In the genomic region with DNA sequence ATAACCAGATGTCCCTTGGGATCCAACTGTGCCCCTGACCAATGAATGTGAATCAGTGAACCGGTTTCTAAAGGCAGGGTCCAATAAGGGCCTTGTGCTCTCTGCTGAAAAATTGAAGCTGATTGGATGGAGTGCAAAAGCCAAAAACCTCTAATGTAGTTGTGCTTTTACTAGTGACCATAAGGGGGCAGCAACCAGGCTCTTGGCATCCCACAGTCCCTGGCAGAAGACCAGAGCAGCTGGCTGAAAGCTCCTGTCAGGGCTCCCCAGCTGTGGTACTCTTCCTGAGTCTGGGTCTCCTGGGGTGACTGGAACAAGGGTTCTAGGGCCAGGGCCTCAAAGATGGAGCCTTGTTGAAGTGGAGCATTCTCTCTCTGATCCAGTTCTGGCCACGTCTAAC, we compare ENCODE assay signal across 8 mouse cellular contexts. TPM values are rescaled to one million over a fixed set of nuclear protein-coding genes. Genes with fewer than 3 reads are reported as not detected.
DNase-seq lines count a peak whose midpoint lies in the region; ATAC-seq and TF ChIP-seq lines count a peak whose summit lies in the region.

No protein-coding gene starts in this region.

- no peaks in the 10 kb centered on the region for H3K27me3 ChIP-seq in embryonic facial prominence, embryonic 14.5 days (replicated peaks; ENCODE audit: control insufficient read depth, insufficient read depth, low read length)
- H3K27me3 ChIP-seq in limb, embryonic 14.5 days (ENCODE audit: control insufficient read depth, insufficient read depth, low read length): no peaks in the 10 kb centered on the region
- H3K27me3 ChIP-seq in midbrain, postnatal 0 days (ENCODE audit: insufficient read depth, low read length): no peaks in the 10 kb centered on the region
- no peaks in the 10 kb centered on the region for H3K27me3 ChIP-seq in splenic B cell, adult 2 months (ENCODE audit: control insufficient read depth, insufficient read depth, low read length, poor library complexity, severe bottlenecking)

- ATAC-seq in embryonic facial prominence, embryonic 14.5 days (ENCODE audit: low read depth): peak; percentile 42
- peak; percentile 34; the same call in 1 of the 2 replicates for ATAC-seq in limb, embryonic 14.5 days (ENCODE audit: low FRiP score, low read depth)
- 0 out of 2 replicates have a peak, but pooled peaks have one; percentile 21 for ATAC-seq in midbrain, postnatal 0 days (ENCODE audit: low FRiP score)

- peak; percentile 87 for DNase-seq in 416B (ENCODE audit: low read depth)
- DNase-seq in adrenal gland, adult 2 months: peak; percentile 87
- DNase-seq in embryonic facial prominence, embryonic 14.5 days (ENCODE audit: low spot score): peak; percentile 93
- peak; percentile 84 to 88 for DNase-seq in heart, adult 9 months (ENCODE audit: low spot score in 2 of 2)
- DNase-seq in kidney, adult 9 months: peak; percentile 90
- peak; percentile 95 for DNase-seq in limb, embryonic 14.5 days (ENCODE audit: low spot score)
- peak; percentile 89 for DNase-seq in midbrain, postnatal 0 days (ENCODE audit: low spot score)
- DNase-seq in splenic B cell, adult 2 months (ENCODE audit: low read depth, low spot score): peak; percentile 81

- peak; percentile 81 for TF ChIP-seq CTCF in midbrain, postnatal 0 days (IDR thresholded peaks at IDR 0.05)

- no peaks in the 10 kb centered on the region for H3K9me3 ChIP-seq in embryonic facial prominence, embryonic 14.5 days (ENCODE audit: control insufficient read depth, low read length)
- H3K9me3 ChIP-seq in limb, embryonic 14.5 days (ENCODE audit: control insufficient read depth, low read length): no peaks in the 10 kb centered on the region
- H3K9me3 ChIP-seq in midbrain, postnatal 0 days (ENCODE audit: low read length): no peaks in the 10 kb centered on the region

- H3K36me3 ChIP-seq in embryonic facial prominence, embryonic 14.5 days (ENCODE audit: control insufficient read depth, insufficient read depth, low read length): peaks cover 10% of the 10 kb centered on the region
- peaks cover 8% of the 10 kb centered on the region; the same call in 1 of the 2 replicates for H3K36me3 ChIP-seq in limb, embryonic 14.5 days (ENCODE audit: control insufficient read depth, insufficient read depth, low read length)
- peaks cover 10% of the 10 kb centered on the region; the same call in 1 of the 2 replicates for H3K36me3 ChIP-seq in midbrain, postnatal 0 days (ENCODE audit: insufficient read depth, low read length)
- no peaks in the 10 kb centered on the region for H3K36me3 ChIP-seq in splenic B cell, adult 2 months (ENCODE audit: control insufficient read depth, insufficient read depth, low read length, poor library complexity, severe bottlenecking)

- TF ChIP-seq POLR2A in limb, embryonic 14.5 days (IDR thresholded peaks at IDR 0.05; ENCODE audit: borderline replicate concordance, extremely low read depth, insufficient read depth, insufficient read length): no peak

- H3K4me1 ChIP-seq in embryonic facial prominence, embryonic 14.5 days (ENCODE audit: control insufficient read depth, insufficient read depth, low read length): peaks cover 27% of the 10 kb centered on the region
- peaks cover 15% of the 10 kb centered on the region for H3K4me1 ChIP-seq in limb, embryonic 14.5 days (ENCODE audit: control insufficient read depth, insufficient read depth, low read length)
- H3K4me1 ChIP-seq in midbrain, postnatal 0 days (ENCODE audit: insufficient read depth, low read length): peaks cover 4% of the 10 kb centered on the region; the same call in 1 of the 2 replicates

- 33% methylated on average over 2 of the region's 2 CpGs for WGBS in embryonic facial prominence, embryonic 14.5 days
- 50% methylated on average over 2 of the region's 2 CpGs for WGBS in limb, embryonic 14.5 days
- 36% methylated on average over 2 of the region's 2 CpGs for WGBS in midbrain, postnatal 0 days

- H3K4me3 ChIP-seq in embryonic facial prominence, embryonic 14.5 days (ENCODE audit: low read depth, low read length): no peak overlapping the region
- H3K4me3 ChIP-seq in limb, embryonic 14.5 days (replicated peaks; ENCODE audit: low read length): no peak overlapping the region
- H3K4me3 ChIP-seq in midbrain, postnatal 0 days (ENCODE audit: low read depth, low read length): no peak overlapping the region

- H3K27ac ChIP-seq in embryonic facial prominence, embryonic 14.5 days (replicated peaks; ENCODE audit: low read depth, low read length): peak overlapping the region; percentile 46
- H3K27ac ChIP-seq in limb, embryonic 14.5 days (replicated peaks; ENCODE audit: low read depth, low read length): peak overlapping the region; percentile 46; the same call in 1 of the 2 replicates
- peak overlapping the region; percentile 43; the same call in 1 of the 2 replicates for H3K27ac ChIP-seq in midbrain, postnatal 0 days (ENCODE audit: low read depth, low read length)

- no peak overlapping the region for H3K4me2 ChIP-seq in embryonic facial prominence, embryonic 14.5 days (ENCODE audit: low read depth, low read length)
- H3K4me2 ChIP-seq in limb, embryonic 14.5 days (replicated peaks; ENCODE audit: low read depth, low read length, severe bottlenecking): 0 out of 2 replicates have a peak overlapping the region, but pooled peaks have one; percentile 2
- H3K4me2 ChIP-seq in midbrain, postnatal 0 days (ENCODE audit: low read depth, low read length, poor library complexity, severe bottlenecking): no peak overlapping the region

- no peak overlapping the region for H3K9ac ChIP-seq in embryonic facial prominence, embryonic 14.5 days (ENCODE audit: low read depth, low read length)
- no peak overlapping the region for H3K9ac ChIP-seq in limb, embryonic 14.5 days (ENCODE audit: low read depth, low read length, severe bottlenecking)
- no peak overlapping the region for H3K9ac ChIP-seq in midbrain, postnatal 0 days (replicated peaks; ENCODE audit: low read length, poor library complexity, severe bottlenecking)

RNA-seq across cellular contexts. Expression of a gene that starts 2.8 kb away (rescaled TPM):
- total RNA-seq in adrenal gland, adult 2 months (2021): 100 to 1,000 TPM; 155 to 164 TPM
- 276 and 293 TPM in 2 replicates for polyA plus RNA-seq in adrenal gland, adult 2 months (2012; rRNA removed)
- polyA plus RNA-seq in embryonic facial prominence, embryonic 14.5 days (2014; fragmentation: Nextera tagmentation; extraction: Ambion mirVana): 126 and 129 TPM in 2 replicates
- 112 and 114 TPM in 2 replicates for polyA plus RNA-seq in limb, embryonic 14.5 days (2012; rRNA removed)
- 126 and 129 TPM in 2 replicates for polyA plus RNA-seq in limb, embryonic 14.5 days (2014; fragmentation: Nextera tagmentation; extraction: Ambion mirVana)
- total RNA-seq in midbrain, postnatal 0 days (2014; rRNA removed): 90.9 and 102 TPM in 2 replicates
- polyA plus RNA-seq in midbrain, postnatal 0 days (2015; fragmentation: Nextera tagmentation; extraction: Ambion mirVana): 155 and 158 TPM in 2 replicates

RNA-seq across cellular contexts. Expression of a gene that starts 5.6 kb away (rescaled TPM):
- total RNA-seq in adrenal gland, adult 2 months (2021): 10 to 100 TPM; 36.9 to 55.5 TPM
- polyA plus RNA-seq in adrenal gland, adult 2 months (2012; rRNA removed): 164 and 185 TPM in 2 replicates
- polyA plus RNA-seq in embryonic facial prominence, embryonic 14.5 days (2014; fragmentation: Nextera tagmentation; extraction: Ambion mirVana): 138 and 142 TPM in 2 replicates
- polyA plus RNA-seq in limb, embryonic 14.5 days (2012; rRNA removed): 218 and 302 TPM in 2 replicates
- 109 and 120 TPM in 2 replicates for polyA plus RNA-seq in limb, embryonic 14.5 days (2014; fragmentation: Nextera tagmentation; extraction: Ambion mirVana)
- 35.5 and 37.2 TPM in 2 replicates for total RNA-seq in midbrain, postnatal 0 days (2014; rRNA removed)
- polyA plus RNA-seq in midbrain, postnatal 0 days (2015; fragmentation: Nextera tagmentation; extraction: Ambion mirVana): 27.2 and 32.7 TPM in 2 replicates

RNA-seq across cellular contexts. Expression of a gene that starts 13.4 kb away (rescaled TPM):
- total RNA-seq in adrenal gland, adult 2 months (2021): 10 to 100 TPM; 58.1 to 66.7 TPM
- polyA plus RNA-seq in adrenal gland, adult 2 months (2012; rRNA removed): 187 and 202 TPM in 2 replicates
- 9.7 and 12.0 TPM in 2 replicates for polyA plus RNA-seq in embryonic facial prominence, embryonic 14.5 days (2014; fragmentation: Nextera tagmentation; extraction: Ambion mirVana)
- polyA plus RNA-seq in limb, embryonic 14.5 days (2012; rRNA removed): 92.9 and 131 TPM in 2 replicates
- polyA plus RNA-seq in limb, embryonic 14.5 days (2014; fragmentation: Nextera tagmentation; extraction: Ambion mirVana): 17.4 and 18.8 TPM in 2 replicates
- 141 and 156 TPM in 2 replicates for total RNA-seq in midbrain, postnatal 0 days (2014; rRNA removed)
- polyA plus RNA-seq in midbrain, postnatal 0 days (2015; fragmentation: Nextera tagmentation; extraction: Ambion mirVana): 17.5 TPM in 2 replicates

RNA-seq across cellular contexts. Expression of a gene that starts 21.5 kb away (rescaled TPM):
- 100 to 1,000 TPM in 1 of 2 experiments, 10 to 100 TPM in 1; 70.2 to 118 TPM for total RNA-seq in adrenal gland, adult 2 months (2021)
- polyA plus RNA-seq in adrenal gland, adult 2 months (2012; rRNA removed): 56.0 and 58.2 TPM in 2 replicates
- 163 and 175 TPM in 2 replicates for polyA plus RNA-seq in embryonic facial prominence, embryonic 14.5 days (2014; fragmentation: Nextera tagmentation; extraction: Ambion mirVana)
- 273 and 304 TPM in 2 replicates for polyA plus RNA-seq in limb, embryonic 14.5 days (2012; rRNA removed)
- polyA plus RNA-seq in limb, embryonic 14.5 days (2014; fragmentation: Nextera tagmentation; extraction: Ambion mirVana): 190 and 199 TPM in 2 replicates
- 66.3 and 112 TPM in 2 replicates for total RNA-seq in midbrain, postnatal 0 days (2014; rRNA removed)
- polyA plus RNA-seq in midbrain, postnatal 0 days (2015; fragmentation: Nextera tagmentation; extraction: Ambion mirVana): 78.6 and 88.8 TPM in 2 replicates

RNA-seq across cellular contexts. Expression of a gene that starts 29.3 kb away (rescaled TPM):
- total RNA-seq in adrenal gland, adult 2 months (2021): under 1 TPM; 0.32 to 0.35 TPM
- polyA plus RNA-seq in adrenal gland, adult 2 months (2012; rRNA removed): 0.56 and 0.62 TPM in 2 replicates
- polyA plus RNA-seq in embryonic facial prominence, embryonic 14.5 days (2014; fragmentation: Nextera tagmentation; extraction: Ambion mirVana): 0.36 and 0.38 TPM in 2 replicates
- 0.31 and 0.51 TPM in 2 replicates for polyA plus RNA-seq in limb, embryonic 14.5 days (2012; rRNA removed)
- polyA plus RNA-seq in limb, embryonic 14.5 days (2014; fragmentation: Nextera tagmentation; extraction: Ambion mirVana): 0.32 and 0.37 TPM in 2 replicates
- 0.38 and 1.2 TPM in 2 replicates for total RNA-seq in midbrain, postnatal 0 days (2014; rRNA removed)
- polyA plus RNA-seq in midbrain, postnatal 0 days (2015; fragmentation: Nextera tagmentation; extraction: Ambion mirVana): 0.12 and 0.22 TPM in 2 replicates
